Mouse (Mus musculus) bone marrow macrophage, adult 2 months (primary cell): ENCODE results near the gene Apod. TPM values are rescaled to one million over a fixed set of nuclear protein-coding genes. Genes with fewer than 3 reads are reported as not detected.

ENCODE experiments used
- H3K27ac ChIP-seq: 2 replicates; pipeline ENCODE4 v1.5.1; 2012; ENCODE audit warnings: low read depth, low read length; ENCODE audit not compliant: insufficient read depth
- H3K4me1 ChIP-seq: 2 replicates; pipeline ENCODE4 v1.6.1; 2012; ENCODE audit warnings: low read length; ENCODE audit not compliant: control insufficient read depth, insufficient read depth
- H3K4me3 ChIP-seq: 2 replicates; pipeline ENCODE4 v1.5.1; 2012; ENCODE audit warnings: mild to moderate bottlenecking, low read length, moderate library complexity; ENCODE audit not compliant: insufficient read depth
- CTCF ChIP-seq: IDR thresholded peaks from 2 replicates; pipeline ENCODE4 v1.5.1; 2012; ENCODE audit warnings: low read depth, mild to moderate bottlenecking, low read length, moderate library complexity
- POLR2A ChIP-seq: IDR thresholded peaks from 2 replicates; pipeline ENCODE4 v1.6.1; 2012; ENCODE audit warnings: mild to moderate bottlenecking, low read depth, low read length, borderline replicate concordance
- polyA plus RNA-seq: library from polyadenylated mRNA; stranded (reverse); fragments of >200 nt; gene quantifications from 2 replicates; pipeline ENCODE4 v1.2.4, GENCODE M21; 2012; ENCODE audit not compliant: missing spikeins, insufficient read depth, insufficient read length

Apod gene
- polyA plus RNA-seq, 1 experiment = 0.60 TPM

GRCm38 (mm10) chr16:31305199-31305919, 9.2 kb downstream of the Apod start:
- Histone ChIP-seq H3K4me1 (peaks cover 6% of the 10 kb centered on the region), H3K27ac (no peak overlapping the region), H3K4me3 (no peak overlapping the region)
- TF ChIP-seq CTCF (no peak), POLR2A (no peak)

- TF ChIP-seq POLR2A (no peak), CTCF (no peak)
- no peak overlapping the region for H3K4me3 ChIP-seq
- H3K27ac ChIP-seq = no peak overlapping the region
- H3K4me1 ChIP-seq = peaks cover 6% of the 10 kb centered on the region
These were observed 11.3 kb downstream of the Apod start for GRCm38 (mm10) chr16:31303276-31303675.

GRCm38 (mm10) chr16:31300883-31301532, 13.6 kb downstream of the Apod start:
- TF ChIP-seq CTCF (no peak), POLR2A (no peak)
- peaks cover 6% of the 10 kb centered on the region for H3K4me1 ChIP-seq
- H3K27ac ChIP-seq = no peak overlapping the region
- H3K4me3 ChIP-seq = no peak overlapping the region

DNA sequence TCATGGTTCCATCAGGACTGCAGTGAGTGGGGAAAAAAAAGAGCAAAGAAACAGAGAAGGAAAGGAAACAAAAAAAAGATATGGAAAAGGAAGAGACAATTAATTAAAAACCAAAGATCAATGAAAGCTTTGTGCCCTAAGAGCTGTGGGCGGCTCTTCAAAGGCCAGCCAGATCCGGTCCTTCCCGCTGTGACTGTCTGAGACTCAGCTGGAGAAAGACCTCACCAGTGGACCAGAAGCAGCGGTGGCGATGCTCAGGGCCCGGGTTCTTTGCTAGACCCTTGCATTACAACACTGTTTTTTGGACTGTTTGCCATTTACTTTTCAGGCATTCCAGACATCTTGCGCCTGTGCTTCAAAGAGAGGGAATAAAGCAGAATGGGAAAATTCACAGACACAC, 14.1 kb downstream of the Apod start:
- Histone ChIP-seq H3K27ac (no peak overlapping the region), H3K4me1 (peaks cover 10% of the 10 kb centered on the region), H3K4me3 (no peak overlapping the region)
- no peak for TF ChIP-seq POLR2A
- no peak for TF ChIP-seq CTCF

DNA sequence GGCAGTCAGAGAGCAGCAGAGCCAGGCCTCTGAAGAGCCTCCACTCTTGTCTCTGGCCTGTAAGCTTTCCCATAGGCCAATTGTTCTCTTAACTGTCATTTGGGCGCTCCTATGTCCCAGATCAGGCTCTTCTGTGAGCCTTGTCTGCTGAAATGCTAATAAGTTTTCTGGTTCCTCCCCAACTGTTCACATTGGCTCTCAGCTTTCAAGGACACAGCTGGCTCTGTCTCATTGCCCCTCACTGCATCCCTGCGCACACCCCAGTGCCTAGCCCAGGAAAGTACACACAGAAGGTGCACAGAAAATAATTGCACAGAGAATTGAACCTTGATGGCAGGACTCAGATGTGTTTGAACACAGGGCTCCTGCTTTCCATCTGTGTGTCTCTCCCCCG, 14.7 kb downstream of the Apod start:
- peaks cover 12% of the 10 kb centered on the region for H3K4me1 ChIP-seq
- H3K27ac ChIP-seq = no peak overlapping the region
- TF ChIP-seq CTCF = no peak
- TF ChIP-seq POLR2A = no peak
- H3K4me3 ChIP-seq = no peak overlapping the region

- TF ChIP-seq POLR2A (no peak), CTCF (no peak)
These were observed 15.2 kb downstream of the Apod start for GRCm38 (mm10) chr16:31299164-31299959.

DNA sequence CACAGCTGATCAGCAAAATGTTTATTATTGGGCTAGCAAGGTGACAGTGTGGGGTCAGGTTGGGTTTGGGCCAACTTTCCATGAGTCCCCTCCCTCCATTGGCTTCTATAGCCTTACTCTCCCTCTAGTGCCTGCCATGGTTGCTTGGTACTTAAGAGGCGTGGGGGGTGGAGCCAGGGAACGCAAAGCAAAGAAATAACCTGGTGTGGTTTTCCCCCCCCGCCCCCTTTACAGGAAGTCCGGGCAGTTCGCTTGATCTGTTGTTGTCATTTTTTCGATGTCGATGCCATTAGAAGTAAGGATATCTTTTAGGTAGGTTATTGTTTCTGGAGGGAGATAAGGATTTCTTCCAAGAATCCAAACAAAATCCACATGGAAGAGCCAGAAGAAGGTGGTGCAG, 17.5 kb downstream of the Apod start:
- Histone ChIP-seq H3K4me1 (peaks cover 22% of the 10 kb centered on the region), H3K4me3 (no peak overlapping the region), H3K27ac (no peak overlapping the region)
- TF ChIP-seq CTCF (no peak), POLR2A (no peak)

More at GRCm38 (mm10) chr16:31299164-31299959, 15.2 kb downstream of the Apod start:
- Histone ChIP-seq H3K4me1 (peaks cover 15% of the 10 kb centered on the region), H3K4me3 (no peak overlapping the region), H3K27ac (no peak overlapping the region)

GRCm38 (mm10) chr16:31293761-31294160, 20.8 kb downstream of the Apod start:
- Histone ChIP-seq H3K4me3 (no peak overlapping the region), H3K4me1 (peaks cover 31% of the 10 kb centered on the region), H3K27ac (no peak overlapping the region)
- no peak for TF ChIP-seq POLR2A
- no peak for TF ChIP-seq CTCF

- Histone ChIP-seq H3K27ac (peak overlapping the region; percentile 97), H3K4me1 (peaks cover 48% of the 10 kb centered on the region), H3K4me3 (peak overlapping the region; percentile 54)
- TF ChIP-seq POLR2A (no peak), CTCF (no peak)
These were observed 23.8 kb downstream of the Apod start for GRCm38 (mm10) chr16:31290751-31291365.
